Mouse (Mus musculus) midbrain, embryonic 14.5 days (tissue): ENCODE results near the gene Cd6. TPM values are rescaled to one million over a fixed set of nuclear protein-coding genes. Genes with fewer than 3 reads are reported as not detected.

Source experiments
- ATAC-seq: fragments of 200-750 bp; cut with Nextera tagmentation; 2 replicates; pipeline ENCODE4 v1.8.0; 2017; ENCODE audit warnings: moderate number of reproducible peaks, moderate library complexity; ENCODE audit not compliant: low FRiP score, low TSS enrichment
- DNase-seq: peaks from one replicate; pipeline ENCODE4 v3.0.0-alpha.2; 2015
- H3K27ac ChIP-seq: fragments of 300-500 bp; sonication (generic); replicated peaks from 2 replicates; pipeline ENCODE4 v1.5.1; 2014; ENCODE audit warnings: mild to moderate bottlenecking, low read depth, low read length, moderate library complexity
- H3K27me3 ChIP-seq: fragments of 300-500 bp; sonication (generic); 2 replicates; pipeline ENCODE4 v1.6.1; 2014; ENCODE audit warnings: low read length, control low read depth, mixed read lengths; ENCODE audit not compliant: control insufficient read depth, insufficient read depth
- H3K36me3 ChIP-seq: fragments of 300-500 bp; sonication (generic); 2 replicates; pipeline ENCODE4 v1.6.1; 2014; ENCODE audit warnings: low read length, control low read depth; ENCODE audit not compliant: control insufficient read depth, insufficient read depth
- H3K4me1 ChIP-seq: fragments of 300-500 bp; sonication (generic); 2 replicates; pipeline ENCODE4 v1.6.1; 2014; ENCODE audit warnings: mild to moderate bottlenecking, antibody characterized with exemption, low read length, control low read depth; ENCODE audit not compliant: control insufficient read depth, insufficient read depth
- H3K4me2 ChIP-seq: fragments of 300-500 bp; sonication (generic); 2 replicates; pipeline ENCODE4 v1.6.1; 2014; ENCODE audit warnings: mild to moderate bottlenecking, low read length, moderate library complexity
- H3K4me3 ChIP-seq: fragments of 300-500 bp; sonication (generic); replicated peaks from 2 replicates; pipeline ENCODE4 v1.5.1; 2014; ENCODE audit warnings: low read depth, low read length
- H3K9ac ChIP-seq: fragments of 300-500 bp; sonication (generic); replicated peaks from 2 replicates; pipeline ENCODE4 v1.6.1; 2014; ENCODE audit warnings: mild to moderate bottlenecking, low read length, moderate library complexity
- H3K9me3 ChIP-seq: fragments of 300-500 bp; sonication (generic); 2 replicates; pipeline ENCODE4 v1.6.1; 2016; ENCODE audit warnings: low read length, control low read depth, mixed read lengths; ENCODE audit not compliant: control insufficient read depth
- WGBS: fragments of 180-500 bp; shearing (Covaris S2); extraction: QIAGEN DNeasy Blood & Tissue Kit; methylation state at CpG from one replicate; pipeline ENCODE4 v1.1.7; 2014; 5-methylcytosine and 5-hydroxymethylcytosine counted together
- polyA plus RNA-seq: library from polyadenylated mRNA; unstranded; fragments of >200 nt; fragmentation: Nextera tagmentation; extraction: Ambion mirVana; gene quantifications from 2 replicates; pipeline ENCODE4 v1.2.1, GENCODE M21; 2014

The Cd6 gene
- polyA plus RNA-seq, 1 experiment from 2014 or later, result not detected

DNA sequence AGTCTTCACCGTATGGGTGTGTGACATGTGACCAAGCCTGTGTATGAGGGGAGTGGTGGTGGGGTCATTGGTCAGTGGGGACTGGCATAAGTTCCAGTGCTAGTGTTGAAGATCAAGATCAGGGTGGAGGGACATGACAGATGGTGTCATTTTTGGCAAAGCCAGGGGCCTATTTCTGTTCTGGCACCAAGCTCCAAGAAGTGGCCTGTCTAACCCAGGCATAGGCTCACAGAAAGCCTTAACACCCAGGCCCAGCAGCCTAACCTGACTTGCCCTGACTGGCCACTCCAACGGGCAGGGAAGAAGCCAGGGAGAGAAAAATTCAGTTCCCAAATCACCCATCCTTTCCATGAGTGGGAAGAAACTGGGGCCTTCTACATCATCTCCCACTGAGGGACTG lies 72.3 kb downstream of the Cd6 start:
- Histone ChIP-seq H3K4me1 (no peaks in the 10 kb centered on the region), H3K4me2 (no peak overlapping the region), H3K4me3 (no peak overlapping the region), H3K27ac (no peak overlapping the region), H3K36me3 (no peaks in the 10 kb centered on the region), H3K9me3 (no peaks in the 10 kb centered on the region), H3K27me3 (no peaks in the 10 kb centered on the region), H3K9ac (no peak overlapping the region)
- DNase-seq (no peak), ATAC-seq (no peak)
- WGBS, result 78% methylated on average over 2 of the region's 2 CpGs

DNA sequence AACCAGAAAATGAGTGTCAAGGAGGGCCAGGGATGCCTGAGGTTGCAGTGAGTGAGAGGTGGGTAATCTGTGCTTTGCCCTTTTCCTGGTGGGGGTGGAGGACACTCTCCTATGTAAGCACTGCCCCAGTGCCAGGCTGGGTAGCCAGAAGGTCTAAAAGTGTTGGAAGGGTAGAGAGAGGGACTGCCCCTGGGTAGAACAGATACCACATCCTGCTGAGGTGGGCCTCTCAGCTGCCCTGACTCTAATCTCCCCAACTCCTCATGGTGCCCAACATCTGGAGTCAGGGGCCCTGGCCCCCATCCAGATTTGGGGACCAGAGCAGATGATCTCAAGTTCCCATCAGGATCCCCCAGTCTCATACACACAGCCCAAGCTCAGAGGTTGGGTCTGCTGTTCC lies 72.7 kb downstream of the Cd6 start:
- Histone ChIP-seq H3K9ac (no peak overlapping the region), H3K4me2 (no peak overlapping the region), H3K27ac (no peak overlapping the region), H3K9me3 (no peaks in the 10 kb centered on the region), H3K4me1 (no peaks in the 10 kb centered on the region), H3K36me3 (no peaks in the 10 kb centered on the region), H3K4me3 (no peak overlapping the region), H3K27me3 (no peaks in the 10 kb centered on the region)
- DNase-seq (no peak), ATAC-seq (0 out of 2 replicates have a peak, but pooled peaks have one; percentile 20)

DNA sequence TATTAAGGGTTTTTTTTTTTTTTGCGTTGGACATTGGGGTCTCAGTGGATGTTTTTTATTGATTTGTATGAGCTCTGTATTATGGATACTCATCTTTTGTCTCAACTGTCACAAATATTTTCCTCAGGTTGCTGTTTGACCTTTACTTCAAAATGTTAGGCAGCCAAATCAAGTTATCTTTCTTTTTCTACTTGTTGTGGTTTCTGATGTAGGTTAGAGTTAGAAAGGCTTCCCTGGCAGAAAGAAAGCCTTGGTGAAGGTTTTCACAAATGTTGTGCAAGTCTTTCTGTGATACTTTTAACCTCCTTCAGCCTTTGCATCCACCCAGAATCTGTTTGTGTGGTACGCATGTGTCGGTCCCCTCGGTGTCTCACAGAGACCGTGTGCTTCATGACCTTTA lies 77.2 kb downstream of the Cd6 start:
- Histone ChIP-seq H3K9ac (no peak overlapping the region), H3K4me2 (no peak overlapping the region), H3K27me3 (no peaks in the 10 kb centered on the region), H3K9me3 (no peaks in the 10 kb centered on the region), H3K4me1 (no peaks in the 10 kb centered on the region), H3K27ac (no peak overlapping the region), H3K4me3 (no peak overlapping the region), H3K36me3 (no peaks in the 10 kb centered on the region)
- DNase-seq (no peak), ATAC-seq (no peak)
- WGBS, result 94% methylated on average over 5 of the region's 5 CpGs

DNA sequence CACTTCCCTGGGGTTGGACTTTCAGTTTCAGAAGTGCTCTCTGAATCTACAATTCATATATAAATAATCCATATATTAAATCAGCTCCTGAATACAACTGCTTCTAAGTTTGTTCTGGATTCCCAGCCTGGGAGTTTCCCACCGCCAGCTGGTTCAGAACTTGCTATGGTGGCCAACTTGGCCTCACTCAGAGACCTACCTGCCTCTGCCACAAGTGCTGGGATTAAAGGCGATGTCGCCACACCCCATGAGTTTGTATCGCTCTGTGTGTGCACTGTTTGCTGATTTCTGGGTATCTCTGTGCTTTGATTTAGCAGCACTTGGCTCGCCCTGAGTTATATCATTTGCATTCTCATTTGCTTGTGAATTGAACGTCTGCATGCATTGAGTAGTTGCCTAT lies 77.8 kb downstream of the Cd6 start:
- Histone ChIP-seq H3K36me3 (no peaks in the 10 kb centered on the region), H3K4me1 (no peaks in the 10 kb centered on the region), H3K9me3 (no peaks in the 10 kb centered on the region), H3K4me3 (no peak overlapping the region), H3K27ac (no peak overlapping the region), H3K9ac (no peak overlapping the region), H3K27me3 (no peaks in the 10 kb centered on the region), H3K4me2 (no peak overlapping the region)
- DNase-seq (no peak), ATAC-seq (no peak)
- WGBS, result 92% methylated on average over 6 of the region's 6 CpGs

DNA sequence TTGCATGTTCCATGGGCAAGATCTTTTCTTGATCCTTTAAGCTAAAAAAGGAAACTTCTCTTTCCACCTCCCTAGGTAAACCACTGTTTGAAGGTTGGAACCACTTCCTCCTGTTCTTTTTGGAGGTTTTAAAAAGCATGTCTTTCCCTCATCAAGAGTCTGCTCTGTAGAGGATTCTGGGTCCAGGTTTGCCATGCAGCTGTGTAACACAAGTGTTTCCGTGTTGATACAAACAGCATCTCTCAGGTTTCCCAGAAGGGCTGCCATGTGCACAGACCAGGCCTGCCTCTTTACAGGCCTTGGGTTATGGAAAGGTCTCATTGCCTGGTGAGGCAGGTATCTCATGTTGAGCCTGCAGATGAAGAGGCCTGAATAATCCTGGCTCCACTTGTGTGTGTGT lies 78.3 kb downstream of the Cd6 start:
- Histone ChIP-seq H3K9ac (no peak overlapping the region), H3K4me3 (no peak overlapping the region), H3K9me3 (no peaks in the 10 kb centered on the region), H3K4me2 (no peak overlapping the region), H3K36me3 (no peaks in the 10 kb centered on the region), H3K27me3 (no peaks in the 10 kb centered on the region), H3K4me1 (no peaks in the 10 kb centered on the region), H3K27ac (no peak overlapping the region)
- ATAC-seq, result no peak
- DNase-seq, result no peak
- 90% methylated on average over 1 of the region's 1 CpGs for WGBS

DNA sequence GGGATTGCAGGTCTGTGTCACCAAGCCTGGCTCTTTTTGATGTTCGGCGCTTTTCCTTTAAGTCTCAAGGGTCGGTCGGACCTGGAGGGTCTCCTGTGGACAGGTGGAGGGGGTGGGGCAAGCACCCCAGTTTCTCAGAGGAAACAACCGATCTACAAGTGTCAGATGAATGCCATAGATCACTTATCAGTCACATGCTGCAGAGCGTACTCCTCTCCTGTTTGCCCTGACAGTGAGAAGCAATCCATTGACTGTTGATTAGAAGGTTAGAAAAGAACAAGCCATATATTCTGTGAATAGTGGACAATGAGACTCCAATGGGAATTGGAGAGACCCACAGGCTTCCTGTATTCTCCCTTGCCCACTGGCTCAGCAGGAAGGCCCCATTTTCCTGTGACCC lies 79.7 kb downstream of the Cd6 start:
- H3K9me3 ChIP-seq, result no peaks in the 10 kb centered on the region
- no peaks in the 10 kb centered on the region for H3K27me3 ChIP-seq
- H3K36me3 ChIP-seq, result no peaks in the 10 kb centered on the region
- 91% methylated on average over 6 of the region's 6 CpGs for WGBS
- no peak overlapping the region for H3K9ac ChIP-seq
- no peak overlapping the region for H3K4me3 ChIP-seq
- ATAC-seq, result no peak
- no peak for DNase-seq
- no peaks in the 10 kb centered on the region for H3K4me1 ChIP-seq
- H3K27ac ChIP-seq, result no peak overlapping the region
- H3K4me2 ChIP-seq, result no peak overlapping the region

DNA sequence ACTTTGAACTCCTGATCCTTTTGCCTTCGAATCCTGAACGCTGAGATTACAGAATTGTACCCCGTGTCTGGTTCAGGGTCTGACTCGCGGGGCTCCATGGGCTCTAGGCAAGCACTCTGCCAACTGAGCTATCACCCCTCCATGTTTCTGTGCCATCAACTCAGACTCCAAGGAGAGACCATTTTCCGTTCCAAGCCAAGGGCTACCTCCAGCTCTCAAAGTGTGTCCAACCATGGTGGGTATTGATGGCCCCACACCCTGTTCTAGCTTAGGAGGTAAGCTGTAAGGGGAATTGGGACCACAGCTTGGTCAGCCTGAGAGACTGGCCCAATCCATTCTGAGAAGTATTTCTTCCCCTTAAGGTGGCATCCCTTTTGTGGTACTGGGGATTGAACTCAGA lies 80.6 kb downstream of the Cd6 start:
- no peak overlapping the region for H3K9ac ChIP-seq
- H3K27ac ChIP-seq, result no peak overlapping the region
- no peak overlapping the region for H3K4me2 ChIP-seq
- no peaks in the 10 kb centered on the region for H3K9me3 ChIP-seq
- 89% methylated on average over 6 of the region's 6 CpGs for WGBS
- no peak overlapping the region for H3K4me3 ChIP-seq
- ATAC-seq (no peak), DNase-seq (no peak)
- H3K36me3 ChIP-seq, result no peaks in the 10 kb centered on the region
- H3K4me1 ChIP-seq, result no peaks in the 10 kb centered on the region
- no peaks in the 10 kb centered on the region for H3K27me3 ChIP-seq

DNA sequence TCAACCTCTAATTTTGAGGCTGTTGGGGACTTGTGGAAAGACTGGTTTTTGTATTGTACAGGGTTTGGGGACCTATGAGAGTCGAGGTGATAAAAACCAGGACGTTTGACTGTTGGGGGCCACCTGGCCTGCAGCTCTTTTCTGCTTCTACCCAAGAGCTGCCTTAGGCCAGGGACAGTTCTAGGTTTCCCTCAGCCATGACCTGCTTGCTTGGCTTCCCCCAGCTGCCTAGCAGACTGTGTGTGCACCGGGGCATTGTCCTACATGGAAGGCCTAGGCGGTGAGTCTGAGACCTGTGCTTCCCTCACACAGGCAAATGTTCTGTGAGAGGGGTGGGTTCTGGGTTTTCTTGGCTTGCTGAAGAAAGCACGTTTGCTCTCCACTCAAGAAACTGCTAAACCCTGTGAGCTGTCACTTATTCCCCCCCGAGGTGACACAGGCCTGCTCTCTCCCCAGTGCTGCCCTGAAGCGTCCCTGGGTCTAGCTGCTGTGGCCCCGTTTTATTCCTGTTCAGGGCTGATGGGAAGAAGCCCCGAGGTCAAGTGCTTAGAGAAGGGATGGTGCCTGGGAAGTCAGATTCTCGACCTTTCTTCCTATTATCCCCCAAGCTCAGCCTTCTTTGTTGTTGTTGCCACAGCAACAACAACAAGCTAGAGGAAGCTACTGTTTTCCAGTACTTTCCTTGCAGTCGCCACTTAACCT lies 81.3 kb downstream of the Cd6 start:
- ATAC-seq, result no peak
- Histone ChIP-seq H3K4me2 (no peak overlapping the region), H3K27me3 (no peaks in the 10 kb centered on the region), H3K4me3 (no peak overlapping the region), H3K4me1 (no peaks in the 10 kb centered on the region), H3K9me3 (no peaks in the 10 kb centered on the region), H3K9ac (no peak overlapping the region), H3K27ac (no peak overlapping the region), H3K36me3 (no peaks in the 10 kb centered on the region)
- 49% methylated on average over 11 of the region's 11 CpGs for WGBS
- no peak for DNase-seq

DNA sequence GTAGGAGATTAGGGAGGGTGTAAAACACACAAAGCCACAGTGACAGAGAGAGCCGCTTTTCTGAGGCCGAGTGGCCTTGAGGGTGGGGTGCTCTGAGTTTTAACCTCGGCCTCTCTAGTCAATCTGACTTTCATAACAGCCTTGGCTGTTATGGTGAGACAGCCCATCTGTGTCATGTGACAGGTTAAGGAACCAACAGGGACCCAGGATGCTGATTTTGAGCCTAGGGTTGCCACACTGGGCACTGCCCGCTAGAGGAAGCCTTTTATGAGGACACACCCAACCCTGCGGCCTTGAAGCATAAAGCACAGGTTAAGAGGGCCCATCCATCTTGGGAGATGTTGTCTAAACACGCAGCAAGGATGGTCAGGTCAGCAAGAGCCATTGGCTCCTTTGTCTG lies 82.1 kb downstream of the Cd6 start:
- WGBS, result 86% methylated on average over 6 of the region's 6 CpGs
- H3K36me3 ChIP-seq, result no peaks in the 10 kb centered on the region
- ATAC-seq, result no peak

More for the DNA sequence above, 82.1 kb downstream of the Cd6 start:
- Histone ChIP-seq H3K27me3 (no peaks in the 10 kb centered on the region), H3K27ac (no peak overlapping the region), H3K4me2 (no peak overlapping the region), H3K4me1 (no peaks in the 10 kb centered on the region), H3K9ac (no peak overlapping the region), H3K9me3 (no peaks in the 10 kb centered on the region), H3K4me3 (no peak overlapping the region)
- DNase-seq, result no peak
